Mouse (Mus musculus) heart, postnatal 36 days (tissue): ENCODE results near the gene Bcl2l13. TPM values are rescaled to one million over a fixed set of nuclear protein-coding genes. Genes with fewer than 3 reads are reported as not detected.

Experiments used
- microRNA-seq, 2 experiments: library from miRNA; unstranded; fragments of <30 nt; microRNA quantifications; one replicate each; pipeline ENCODE4 v1.2.0; 2021; ENCODE audit warnings: borderline number of aligned reads in 2 of 2
- total RNA-seq, 2 experiments: library from RNA; stranded (reverse); gene quantifications; 2 replicates each; pipeline ENCODE4 v1.2.3; 2021

The Bcl2l13 gene
- total RNA-seq, 2 experiments from 2014 or later = 81.5 to 88.1 TPM

Small RNA genes lying within 50 kb of the gene (microRNA-seq; reads per million reads assigned to microRNA genes)
- 0 reads per million in 2 experiments for gene Gm25193

Other genes with a start within 250 kb of the Bcl2l13 start
- 10 to 100 TPM; 16.4 to 20.3 TPM for gene Cecr2, start 169.8 kb upstream of the Bcl2l13 start, total RNA-seq
- under 1 TPM in 1 of 2 experiments, not detected in 1; 0.25 TPM for gene Slc25a18, start 62.6 kb upstream of the Bcl2l13 start, total RNA-seq
- 100 to 1,000 TPM; 159 to 160 TPM for gene Atp6v1e1, start 13.4 kb upstream of the Bcl2l13 start, total RNA-seq
- 1 to 10 TPM; 1.1 to 1.3 TPM for gene Bid, start 80.6 kb downstream of the Bcl2l13 start, total RNA-seq